Mouse (Mus musculus) kidney, postnatal 0 days (tissue): Measurements from ENCODE around the gene Bub3. TPM values are rescaled to one million over a fixed set of nuclear protein-coding genes. Genes with fewer than 3 reads are reported as not detected.

Experiments
- ATAC-seq: fragments of 200-750 bp; cut with Nextera tagmentation; replicated peaks from 2 replicates; pipeline ENCODE4 v1.8.0; 2017; ENCODE audit warnings: low read depth, moderate number of reproducible peaks, moderate TSS enrichment, moderate library complexity; ENCODE audit not compliant: low FRiP score
- DNase-seq: peaks from one replicate; pipeline ENCODE4 v3.0.0-alpha.2; 2016; ENCODE audit warnings: low spot score
- H3K27ac ChIP-seq: fragments of 300-500 bp; sonication (generic); 2 replicates; pipeline ENCODE4 v1.5.1; 2014; ENCODE audit warnings: mild to moderate bottlenecking
- H3K27me3 ChIP-seq: fragments of 300-500 bp; sonication (generic); 2 replicates; pipeline ENCODE4 v1.6.1; 2014; ENCODE audit warnings: low read length, mixed read lengths; ENCODE audit not compliant: insufficient read depth
- H3K36me3 ChIP-seq: fragments of 300-500 bp; sonication (generic); 2 replicates; pipeline ENCODE4 v1.6.1; 2014; ENCODE audit warnings: low read length, mixed read lengths; ENCODE audit not compliant: insufficient read depth
- H3K4me1 ChIP-seq: fragments of 300-500 bp; sonication (generic); replicated peaks from 2 replicates; pipeline ENCODE4 v1.6.1; 2014; ENCODE audit warnings: antibody characterized with exemption, low read length, mixed read lengths; ENCODE audit not compliant: insufficient read depth
- H3K4me2 ChIP-seq: fragments of 300-500 bp; sonication (generic); 2 replicates; pipeline ENCODE4 v1.6.1; 2014; ENCODE audit warnings: mild to moderate bottlenecking, low read length, moderate library complexity, mixed read lengths
- H3K4me3 ChIP-seq: fragments of 300-500 bp; sonication (generic); replicated peaks from 2 replicates; pipeline ENCODE4 v1.5.1; 2014; ENCODE audit warnings: low read depth, low read length
- H3K9ac ChIP-seq: fragments of 300-500 bp; sonication (generic); 2 replicates; pipeline ENCODE4 v1.6.1; 2014; ENCODE audit warnings: low read depth, low read length
- H3K9me3 ChIP-seq: fragments of 300-500 bp; sonication (generic); replicated peaks from 2 replicates; pipeline ENCODE4 v1.6.1; 2016; ENCODE audit warnings: low read length, inconsistent platforms, mixed read lengths
- CTCF ChIP-seq: IDR thresholded peaks from 2 replicates; pipeline ENCODE4 v1.5.1; 2016; ENCODE audit warnings: antibody characterized with exemption, low read depth, mild to moderate bottlenecking, moderate library complexity
- WGBS: fragments of 180-500 bp; shearing (Covaris S2); extraction: QIAGEN DNeasy Blood & Tissue Kit; methylation state at CpG from one replicate; pipeline ENCODE4 v1.1.7; 2014; 5-methylcytosine and 5-hydroxymethylcytosine counted together
- polyA plus RNA-seq: library from polyadenylated mRNA; unstranded; fragments of >200 nt; fragmentation: Nextera tagmentation; extraction: Ambion mirVana; gene quantifications from 2 replicates; pipeline ENCODE4 v1.2.1, GENCODE M21; 2015

The Bub3 gene
- polyA plus RNA-seq, 1 experiment from 2014 or later = 136 TPM

DNA sequence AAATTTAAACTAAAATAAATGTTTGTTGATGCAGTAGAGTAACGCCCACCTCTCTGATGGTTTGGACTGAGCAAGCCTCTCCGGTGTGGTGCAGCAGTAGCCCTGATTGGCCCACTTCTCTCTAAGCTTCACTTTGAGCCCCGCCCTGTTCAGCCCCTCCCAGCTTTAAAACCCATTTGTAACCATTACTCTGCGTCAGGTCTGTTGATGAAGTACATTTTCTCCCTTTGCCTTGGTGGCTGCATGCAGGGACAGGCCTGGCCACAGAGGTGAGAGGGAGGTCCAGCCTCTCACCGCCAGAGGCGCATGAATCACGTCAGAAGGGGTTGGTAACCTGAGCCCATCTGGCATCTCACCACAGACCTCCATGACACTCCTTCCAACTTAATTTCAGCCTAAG, 49.7 kb downstream of the Bub3 start:
- no peaks in the 10 kb centered on the region for H3K27me3 ChIP-seq
- no peaks in the 10 kb centered on the region for H3K9me3 ChIP-seq
- no peaks in the 10 kb centered on the region for H3K4me1 ChIP-seq
- no peak overlapping the region for H3K27ac ChIP-seq
- H3K4me2 ChIP-seq = no peak overlapping the region
- no peak; the same call in 1 of the 2 replicates for ATAC-seq
- peak; percentile 37 for DNase-seq
- WGBS = 31% methylated on average over 7 of the region's 7 CpGs
- no peak overlapping the region for H3K9ac ChIP-seq
- TF ChIP-seq CTCF = peak; percentile 42; the same call in 1 of the 2 replicates
- no peak overlapping the region for H3K4me3 ChIP-seq
- H3K36me3 ChIP-seq = no peaks in the 10 kb centered on the region

Other genes starting within 250 kb of the Bub3 start
- gene Cuzd1, start 237.9 kb upstream of the Bub3 start, polyA plus RNA-seq = not detected in 2 replicates
- not detected in 2 replicates for gene Fam24b, start 230.7 kb upstream of the Bub3 start, polyA plus RNA-seq
- not detected in 2 replicates for gene Fam24a, start 226.4 kb upstream of the Bub3 start, polyA plus RNA-seq
- gene 2310057M21Rik, start 197.5 kb upstream of the Bub3 start, polyA plus RNA-seq = 15.0 and 16.9 TPM in 2 replicates
- 64.2 and 64.6 TPM in 2 replicates for gene Pstk, start 189.1 kb upstream of the Bub3 start, polyA plus RNA-seq
- gene Ikzf5, start 149.7 kb upstream of the Bub3 start, polyA plus RNA-seq = 11.9 and 13.8 TPM in 2 replicates
- 101 and 112 TPM in 2 replicates for gene Acadsb, start 149.6 kb upstream of the Bub3 start, polyA plus RNA-seq
- 0.22 TPM in 1 of 2 replicates, not detected in the other for gene Hmx3, start 17.4 kb upstream of the Bub3 start, polyA plus RNA-seq
- gene Hmx2, start 11.4 kb upstream of the Bub3 start, polyA plus RNA-seq = 4.8 and 6.1 TPM in 2 replicates